Mouse (Mus musculus) intestine, embryonic 14.5 days (tissue): ENCODE results near the gene Polr3c. TPM values are rescaled to one million over a fixed set of nuclear protein-coding genes. Genes with fewer than 3 reads are reported as not detected.

Source experiments
- ATAC-seq: fragments of 200-750 bp; cut with Nextera tagmentation; replicated peaks from 2 replicates; pipeline ENCODE4 v1.8.0; 2017; ENCODE audit warnings: low read depth, moderate number of reproducible peaks, moderate TSS enrichment, moderate library complexity; ENCODE audit not compliant: low FRiP score, low TSS enrichment
- DNase-seq: peaks from one replicate; pipeline ENCODE4 v3.0.0-alpha.2; 2018; ENCODE audit warnings: low spot score
- H3K27ac ChIP-seq: fragments of 300-500 bp; sonication (generic); 2 replicates; pipeline ENCODE4 v1.5.1; 2014; ENCODE audit warnings: low read depth, mild to moderate bottlenecking, control low read depth
- H3K27me3 ChIP-seq: fragments of 300-500 bp; sonication (generic); replicated peaks from 2 replicates; pipeline ENCODE4 v1.6.1; 2014; ENCODE audit warnings: low read length, control low read depth; ENCODE audit not compliant: control insufficient read depth, insufficient read depth
- H3K36me3 ChIP-seq: fragments of 300-500 bp; sonication (generic); 2 replicates; pipeline ENCODE4 v1.6.1; 2014; ENCODE audit warnings: low read length, control low read depth; ENCODE audit not compliant: control insufficient read depth, insufficient read depth
- H3K4me1 ChIP-seq: fragments of 300-500 bp; sonication (generic); replicated peaks from 2 replicates; pipeline ENCODE4 v1.6.1; 2014; ENCODE audit warnings: low read length, control low read depth, mixed read lengths; ENCODE audit not compliant: control insufficient read depth, insufficient read depth
- H3K4me2 ChIP-seq: fragments of 300-500 bp; sonication (generic); 2 replicates; pipeline ENCODE4 v1.6.1; 2014; ENCODE audit warnings: low read length
- H3K4me3 ChIP-seq: fragments of 300-500 bp; sonication (generic); 2 replicates; pipeline ENCODE4 v1.5.1; 2014; ENCODE audit warnings: low read depth, low read length, control low read depth, mixed read lengths
- H3K9ac ChIP-seq: fragments of 300-500 bp; sonication (generic); 2 replicates; pipeline ENCODE4 v1.6.1; 2014; ENCODE audit warnings: mild to moderate bottlenecking, low read length
- H3K9me3 ChIP-seq: fragments of 300-500 bp; sonication (generic); 2 replicates; pipeline ENCODE4 v1.6.1; 2016; ENCODE audit warnings: low read length, control low read depth; ENCODE audit not compliant: control insufficient read depth
- WGBS: fragments of 180-500 bp; shearing (Covaris S2); extraction: QIAGEN DNeasy Blood & Tissue Kit; methylation state at CpG from one replicate; pipeline ENCODE4 v1.1.7; 2014; 5-methylcytosine and 5-hydroxymethylcytosine counted together
- polyA plus RNA-seq: library from polyadenylated mRNA; unstranded; fragments of >200 nt; fragmentation: Nextera tagmentation; extraction: Ambion mirVana; gene quantifications from 2 replicates; pipeline ENCODE4 v1.2.1, GENCODE M21; 2014

Gene Polr3c
- polyA plus RNA-seq, 1 experiment from 2014 or later: 34.5 TPM

DNA sequence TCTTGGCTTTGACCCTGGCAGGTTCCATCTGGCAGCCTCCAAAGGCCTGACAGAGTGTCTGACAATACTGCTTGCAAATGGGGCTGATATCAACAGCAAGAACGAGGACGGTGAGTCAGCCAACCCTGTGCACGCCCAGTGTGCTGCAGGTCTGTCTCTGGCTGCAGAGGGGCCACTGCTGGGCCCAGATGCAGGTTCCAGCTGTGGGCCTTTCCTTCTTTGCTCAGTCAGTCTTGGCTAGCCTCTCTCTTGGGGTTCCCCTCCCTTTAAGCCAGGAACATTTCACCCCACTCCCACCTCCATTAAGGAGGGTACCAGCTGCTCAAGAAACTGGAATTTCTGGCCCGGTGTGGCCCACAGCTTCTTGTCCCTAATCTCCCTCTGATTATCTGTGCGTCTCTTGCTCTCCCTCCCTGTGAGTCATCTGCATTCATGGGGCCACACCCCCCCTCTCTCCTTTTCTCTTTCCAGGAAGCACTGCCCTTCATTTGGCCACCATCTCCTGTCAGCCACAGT, 48.2 kb downstream of the Polr3c start:
- H3K4me2 ChIP-seq: no peak overlapping the region
- H3K36me3 ChIP-seq: no peaks in the 10 kb centered on the region
- H3K4me1 ChIP-seq: peaks cover 10% of the 10 kb centered on the region; the same call in 1 of the 2 replicates
- H3K9ac ChIP-seq: no peak overlapping the region
- WGBS: 22% methylated on average over 5 of the region's 5 CpGs
- no peaks in the 10 kb centered on the region for H3K9me3 ChIP-seq
- 0 out of 2 replicates have a peak, but pooled peaks cover 2% of the 10 kb centered on the region for H3K27me3 ChIP-seq
- ATAC-seq (peak; percentile 60; the same call in 1 of the 2 replicates), DNase-seq (no peak)
- no peak overlapping the region for H3K27ac ChIP-seq
- no peak overlapping the region for H3K4me3 ChIP-seq

DNA sequence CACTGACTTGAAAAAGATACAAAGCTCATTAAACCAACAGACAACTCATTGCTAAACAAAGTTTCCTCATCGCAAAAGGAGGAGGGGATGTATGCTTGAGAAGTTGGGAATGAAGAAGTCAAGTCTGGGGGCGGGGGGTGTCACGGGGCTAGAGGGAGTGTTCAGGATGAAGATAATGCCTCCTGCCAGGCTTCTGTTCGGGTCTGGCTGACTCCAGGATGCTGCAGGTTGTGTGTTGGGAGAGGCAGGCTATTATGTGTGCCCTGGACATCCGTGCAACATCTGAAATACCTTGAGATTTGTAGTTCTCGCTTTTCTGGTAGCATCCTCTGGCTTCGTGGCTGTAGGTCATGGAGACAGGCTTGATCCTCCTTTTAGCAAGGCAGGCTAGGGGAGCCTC, 49.0 kb downstream of the Polr3c start:
- Histone ChIP-seq H3K9ac (no peak overlapping the region), H3K9me3 (no peaks in the 10 kb centered on the region), H3K4me2 (no peak overlapping the region), H3K27ac (no peak overlapping the region), H3K36me3 (no peaks in the 10 kb centered on the region), H3K27me3 (no peaks in the 10 kb centered on the region), H3K4me3 (no peak overlapping the region), H3K4me1 (peaks cover 11% of the 10 kb centered on the region; the same call in 1 of the 2 replicates)
- DNase-seq (no peak), ATAC-seq (no peak)
- 62% methylated on average over 7 of the region's 7 CpGs for WGBS

DNA sequence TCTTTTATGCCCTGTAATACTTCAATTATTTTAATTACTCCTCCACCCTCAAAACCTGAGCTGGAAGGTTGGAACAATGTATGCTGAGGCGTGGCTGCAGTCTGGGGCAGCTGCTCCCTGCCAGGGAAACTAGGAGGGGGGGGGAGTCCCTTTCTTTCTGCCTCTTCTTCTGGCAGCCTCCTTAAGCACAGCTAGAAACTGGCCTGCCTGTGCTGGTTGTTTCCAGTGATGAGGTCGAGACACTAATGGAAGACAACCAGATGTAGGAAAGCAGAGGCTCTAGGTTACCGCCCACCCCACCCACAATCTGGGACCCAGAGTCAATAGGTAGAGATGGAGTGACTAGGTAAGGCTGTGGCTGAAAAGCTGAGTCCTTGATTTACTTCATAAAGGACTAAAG, 51.7 kb downstream of the Polr3c start:
- ATAC-seq: no peak
- no peak overlapping the region for H3K27ac ChIP-seq
- H3K4me3 ChIP-seq: no peak overlapping the region
- 49% methylated on average over 3 of the region's 3 CpGs for WGBS
- H3K4me2 ChIP-seq: no peak overlapping the region
- DNase-seq: no peak
- no peaks in the 10 kb centered on the region for H3K36me3 ChIP-seq
- H3K4me1 ChIP-seq: peaks cover 11% of the 10 kb centered on the region; the same call in 1 of the 2 replicates
- no peak overlapping the region for H3K9ac ChIP-seq
- H3K27me3 ChIP-seq: no peaks in the 10 kb centered on the region
- H3K9me3 ChIP-seq: no peaks in the 10 kb centered on the region

DNA sequence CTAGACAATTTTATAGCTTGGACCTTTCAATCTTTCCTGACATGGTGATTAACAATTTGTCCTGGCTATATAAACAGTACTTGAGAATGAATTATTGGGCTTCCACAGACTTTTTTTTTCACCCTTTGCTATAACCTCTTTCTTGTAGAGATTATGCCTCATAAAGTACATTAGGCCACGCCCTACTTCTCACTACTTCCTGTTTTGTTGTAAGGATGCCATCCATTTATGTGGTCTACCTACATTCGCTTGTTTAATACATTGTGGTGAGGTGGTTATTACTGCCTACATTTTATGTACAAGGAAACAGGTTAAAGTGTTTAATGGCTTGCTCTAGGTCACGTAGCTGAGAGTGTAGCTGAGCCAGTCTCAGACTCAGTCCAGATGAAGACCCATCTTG, 52.3 kb downstream of the Polr3c start:
- H3K4me2 ChIP-seq: no peak overlapping the region
- no peak overlapping the region for H3K4me3 ChIP-seq
- 71% methylated on average over 3 of the region's 3 CpGs for WGBS
- DNase-seq (no peak), ATAC-seq (no peak)
- no peak overlapping the region for H3K27ac ChIP-seq
- peaks cover 11% of the 10 kb centered on the region; the same call in 1 of the 2 replicates for H3K4me1 ChIP-seq
- H3K36me3 ChIP-seq: no peaks in the 10 kb centered on the region
- H3K9ac ChIP-seq: no peak overlapping the region
- no peaks in the 10 kb centered on the region for H3K27me3 ChIP-seq
- H3K9me3 ChIP-seq: no peaks in the 10 kb centered on the region

DNA sequence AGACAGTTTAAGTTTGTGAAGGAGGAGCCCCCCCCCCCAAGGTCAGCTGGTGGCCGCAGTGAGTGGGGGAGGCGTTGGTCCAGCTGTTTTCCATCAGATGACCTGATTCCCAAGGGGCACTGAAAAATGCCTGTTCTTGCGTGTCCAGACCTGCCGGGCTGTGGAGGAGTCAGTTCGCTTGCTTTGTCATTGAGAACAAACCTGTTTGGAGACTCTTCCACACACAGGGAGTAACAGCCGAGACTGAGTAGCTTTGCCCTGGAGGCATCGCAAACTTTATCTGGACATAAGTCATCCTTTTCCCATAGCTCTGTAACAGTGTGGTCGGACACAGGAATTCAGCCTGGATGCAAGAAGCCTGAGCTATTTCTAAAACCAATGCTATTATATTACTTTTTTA, 53.0 kb downstream of the Polr3c start:
- no peak overlapping the region for H3K4me2 ChIP-seq
- no peak for DNase-seq
- peaks cover 14% of the 10 kb centered on the region; the same call in 1 of the 2 replicates for H3K4me1 ChIP-seq
- no peak overlapping the region for H3K27ac ChIP-seq
- 38% methylated on average over 8 of the region's 8 CpGs for WGBS
- no peaks in the 10 kb centered on the region for H3K36me3 ChIP-seq
- H3K4me3 ChIP-seq: no peak overlapping the region
- no peak overlapping the region for H3K9ac ChIP-seq
- no peak for ATAC-seq
- no peaks in the 10 kb centered on the region for H3K27me3 ChIP-seq
- no peaks in the 10 kb centered on the region for H3K9me3 ChIP-seq

DNA sequence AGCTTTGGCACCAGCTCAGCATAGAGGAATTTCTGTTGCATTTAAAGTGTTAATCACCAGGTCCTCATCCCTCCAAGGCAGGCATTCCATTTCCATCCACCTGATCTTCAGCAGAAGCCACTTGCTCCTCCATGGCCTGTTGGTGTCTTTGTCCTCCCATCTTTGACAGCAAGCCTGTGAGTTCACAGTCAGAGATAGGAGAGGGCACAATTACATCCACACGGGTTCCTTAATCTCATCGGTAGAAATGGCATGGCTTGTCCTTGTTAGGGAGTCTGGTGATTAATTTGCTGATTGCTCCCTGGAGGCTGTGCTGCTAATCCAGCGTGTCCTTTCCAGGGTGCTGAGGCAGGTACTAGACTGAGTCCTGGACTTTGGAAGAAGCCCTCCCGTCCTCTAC, 53.9 kb downstream of the Polr3c start:
- DNase-seq: no peak
- Histone ChIP-seq H3K27ac (no peak overlapping the region), H3K27me3 (no peaks in the 10 kb centered on the region), H3K9ac (no peak overlapping the region), H3K36me3 (no peaks in the 10 kb centered on the region), H3K4me3 (no peak overlapping the region), H3K4me2 (no peak overlapping the region), H3K9me3 (no peaks in the 10 kb centered on the region), H3K4me1 (peaks cover 14% of the 10 kb centered on the region; the same call in 1 of the 2 replicates)
- 76% methylated on average over 4 of the region's 4 CpGs for WGBS
- no peak for ATAC-seq

DNA sequence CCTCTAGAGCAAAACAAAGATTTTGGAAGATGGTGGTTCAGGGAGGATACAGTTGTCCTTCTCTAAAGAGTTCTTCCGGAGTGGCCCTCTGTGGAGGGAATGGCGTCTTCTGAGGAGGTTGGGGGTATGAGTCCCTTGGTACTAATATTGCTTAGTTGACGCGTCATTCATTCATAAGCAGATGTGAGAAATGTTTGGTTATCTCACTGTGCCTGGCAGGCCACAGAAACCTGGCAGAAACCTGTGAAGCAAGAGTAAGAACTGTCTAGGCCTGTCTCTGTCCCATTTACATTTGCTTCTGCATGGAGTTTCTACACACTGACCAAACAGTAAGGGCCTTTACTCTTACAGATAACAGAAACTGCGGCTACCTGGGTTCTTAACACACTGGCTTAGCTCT, 55.9 kb downstream of the Polr3c start:
- no peak overlapping the region for H3K4me3 ChIP-seq
- ATAC-seq (no peak), DNase-seq (no peak)
- no peak overlapping the region for H3K9ac ChIP-seq
- no peaks in the 10 kb centered on the region for H3K36me3 ChIP-seq
- H3K27me3 ChIP-seq: no peaks in the 10 kb centered on the region
- H3K27ac ChIP-seq: no peak overlapping the region
- H3K4me1 ChIP-seq: peaks cover 14% of the 10 kb centered on the region; the same call in 1 of the 2 replicates
- H3K9me3 ChIP-seq: no peaks in the 10 kb centered on the region
- 93% methylated on average over 5 of the region's 5 CpGs for WGBS
- no peak overlapping the region for H3K4me2 ChIP-seq

DNA sequence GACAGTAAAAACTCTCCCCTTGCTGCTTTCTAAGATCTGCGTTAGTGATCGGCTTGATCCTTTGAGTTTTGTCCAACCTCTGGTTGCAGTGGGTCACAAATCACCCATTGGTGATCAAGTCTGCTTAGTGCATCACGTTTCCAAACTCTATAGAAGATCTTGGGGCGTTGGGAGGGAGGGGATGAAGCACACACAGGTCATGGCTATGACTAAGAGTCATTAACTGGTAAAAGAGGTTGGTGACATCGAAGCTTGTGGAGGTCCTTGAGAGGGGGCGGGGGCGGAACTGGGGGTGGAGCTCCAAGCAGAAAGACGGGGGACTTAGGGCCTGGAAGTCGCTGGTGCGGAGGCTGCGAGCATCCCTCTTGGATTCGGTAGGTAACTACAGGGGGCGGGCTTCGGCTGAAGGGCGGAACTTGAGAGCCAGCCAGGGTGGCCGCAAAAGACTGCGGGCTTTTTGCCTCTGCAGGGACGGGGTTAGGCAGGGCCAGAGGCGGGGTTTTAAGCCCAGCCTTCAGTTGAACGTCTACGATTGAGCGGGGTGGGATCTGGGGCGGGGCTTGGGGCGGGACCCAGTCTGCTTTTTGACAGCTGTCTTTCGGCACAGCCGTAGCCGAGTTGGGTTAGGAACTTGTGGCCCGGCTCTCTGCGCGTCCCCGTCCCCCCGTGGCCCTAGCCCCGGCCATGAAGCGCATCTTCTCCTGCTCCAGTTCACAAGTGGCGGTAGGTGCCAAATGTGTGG, 57.5 kb downstream of the Polr3c start, which contains the start of gene Ankrd35:
TSS of gene Ankrd35 (plus strand) at position 405 of the 742 bp plus-strand sequence.
- peak within 1 kb of the TSS; percentile 32 for H3K4me3 ChIP-seq
- ATAC-seq (peak; percentile 94), DNase-seq (peak; percentile 84)
- WGBS: 5% methylated on average over 35 of the region's 35 CpGs
- H3K9me3 ChIP-seq: no peaks in the 10 kb centered on the region
- peak within 1 kb of the TSS; percentile 75 for H3K4me2 ChIP-seq
- no peaks in the 10 kb centered on the region for H3K36me3 ChIP-seq
- H3K27me3 ChIP-seq: no peaks in the 10 kb centered on the region
- 0 out of 2 replicates have a peak within 1 kb of the TSS, but pooled peaks have one; percentile 7 for H3K9ac ChIP-seq
- no peak within 1 kb of the TSS for H3K27ac ChIP-seq
- H3K4me1 ChIP-seq: peaks cover 6% of the 10 kb centered on the region; the same call in 1 of the 2 replicates
